Mouse (Mus musculus) ES-E14 (cell line): Measurements from ENCODE around the gene Cpa4. TPM values are rescaled to one million over a fixed set of nuclear protein-coding genes. Genes with fewer than 3 reads are reported as not detected.

ENCODE experiments used
- DNase-seq: peaks from one replicate; pipeline ENCODE4 v3.0.0-alpha.2; 2013; ENCODE audit warnings: low read depth, low spot score
- H3K27ac ChIP-seq: 2 replicates; pipeline ENCODE4 v1.5.1; 2012; ENCODE audit warnings: low read depth, mild to moderate bottlenecking, low read length, moderate library complexity, mixed read lengths; ENCODE audit not compliant: poor library complexity, insufficient read depth, severe bottlenecking
- H3K36me3 ChIP-seq: 2 replicates; pipeline ENCODE4 v1.6.1; 2012; ENCODE audit warnings: mild to moderate bottlenecking, low read length, moderate library complexity, mixed read lengths; ENCODE audit not compliant: control insufficient read depth, poor library complexity, insufficient read depth, severe bottlenecking
- H3K4me1 ChIP-seq, 2 experiments: fragments of 150-350 bp in 1 of 2; sonication (generic) in 1 of 2; 2 replicates each; pipeline ENCODE4 v1.6.1; 2012; ENCODE audit warnings: low read length in 2 of 2, mild to moderate bottlenecking in 1 of 2, mixed read lengths in 1 of 2; ENCODE audit not compliant: control insufficient read depth in 2 of 2, insufficient read depth in 2 of 2, poor library complexity in 1 of 2
- H3K4me3 ChIP-seq, 2 experiments: fragments of 150-350 bp in 1 of 2; sonication (generic) in 1 of 2; 2 replicates each; pipeline ENCODE4 v1.5.1; 2012; ENCODE audit warnings: low read length in 2 of 2, low read depth in 1 of 2, mild to moderate bottlenecking in 1 of 2, mixed read lengths in 1 of 2; ENCODE audit not compliant: insufficient read depth in 1 of 2, poor library complexity in 1 of 2, severe bottlenecking in 1 of 2
- H3K9ac ChIP-seq: 2 replicates; pipeline ENCODE4 v1.6.1; 2012; ENCODE audit warnings: low read depth, mild to moderate bottlenecking, low read length, mixed read lengths; ENCODE audit not compliant: poor library complexity, insufficient read depth, severe bottlenecking
- H3K9me3 ChIP-seq: fragments of 150-350 bp; sonication (generic); 2 replicates; pipeline ENCODE4 v1.6.1; 2012; ENCODE audit warnings: low read depth, mild to moderate bottlenecking, low read length; ENCODE audit not compliant: control insufficient read depth, insufficient read depth
- CHD2 ChIP-seq: IDR thresholded peaks from 2 replicates; pipeline ENCODE4 v1.6.1; 2014; ENCODE audit warnings: mild to moderate bottlenecking, low read depth, low read length, inconsistent platforms
- HCFC1 ChIP-seq: IDR thresholded peaks from 2 replicates; pipeline ENCODE4 v1.6.1; 2012; ENCODE audit warnings: low read length, inconsistent platforms, borderline replicate concordance; ENCODE audit not compliant: insufficient read depth
- MAFK ChIP-seq: IDR thresholded peaks from 2 replicates; pipeline ENCODE4 v1.6.1; 2014; ENCODE audit warnings: mild to moderate bottlenecking, low read depth, low read length, inconsistent platforms; ENCODE audit not compliant: insufficient read depth
- ZC3H11A ChIP-seq: IDR thresholded peaks from 2 replicates; pipeline ENCODE4 v1.6.1; 2012; ENCODE audit warnings: low read depth, mild to moderate bottlenecking, inconsistent platforms, low read length, borderline replicate concordance
- ZNF384 ChIP-seq: IDR thresholded peaks from 2 replicates; pipeline ENCODE4 v1.6.1; 2012; ENCODE audit warnings: low read depth, low read length, inconsistent platforms
- in situ Hi-C, 2 experiments: fragments of 600-800 bp; cut with MboI; formaldehyde crosslinking; loops; one replicate each; pipeline ENCODE4 v1.15.1; 2025; ENCODE audit warnings: low sequenced_read_pairs in 2 of 2, inconsistent platforms in 1 of 2; ENCODE audit not compliant: unreplicated experiment in 2 of 2
- total RNA-seq: library from RNA; depleted of rRNA; stranded (reverse); fragments of 300-350 nt; gene quantifications from 2 replicates; pipeline ENCODE4 v1.2.3, GENCODE M21; 2012

Gene Cpa4
- total RNA-seq, 1 experiment, result not detected

GRCm38 (mm10) chr6:30541009-30541799 is 27.0 kb upstream of the Cpa4 start, which contains the start of gene Cpa2:
Gene Cpa2, plus strand, starts transcription at chr6:30541582.
- H3K9me3 ChIP-seq, result no peaks in the 10 kb centered on the region
- H3K36me3 ChIP-seq, result no peaks in the 10 kb centered on the region
- no peak within 1 kb of the TSS for H3K4me3 ChIP-seq
- no peak within 1 kb of the TSS for H3K9ac ChIP-seq
- H3K27ac ChIP-seq, result no peak within 1 kb of the TSS
- DNase-seq, result no peak
- in situ Hi-C loops, result no loop called here
- TF ChIP-seq MAFK (no peak), CHD2 (no peak), ZC3H11A (no peak), HCFC1 (no peak), ZNF384 (no peak)
- H3K4me1 ChIP-seq, result peaks cover 1 to 3% of the 10 kb centered on the region in 2 experiments; a peak in 2 of 4 replicates

DNA sequence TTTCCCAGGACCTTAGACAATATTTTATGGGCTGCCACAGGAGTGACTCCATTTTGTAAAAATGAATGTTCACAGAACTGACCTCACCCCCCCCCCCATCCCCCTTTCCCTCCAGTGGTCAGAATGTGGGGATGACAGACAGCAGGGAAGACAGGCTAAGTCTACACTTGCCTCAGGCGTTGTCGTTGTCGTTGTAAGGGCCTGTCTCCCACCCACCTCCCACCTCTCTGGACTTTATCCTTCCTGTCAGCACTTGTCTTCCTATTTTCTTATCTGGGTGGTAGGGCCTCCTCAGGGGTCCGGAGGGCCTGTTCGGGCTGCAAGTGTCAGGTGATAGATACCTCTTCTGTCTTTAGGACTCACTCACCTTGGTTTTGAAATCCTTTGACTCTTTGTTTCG is 25.9 kb upstream of the Cpa4 start:
- Histone ChIP-seq H3K27ac (no peak overlapping the region), H3K4me3 (no peak overlapping the region), H3K9ac (no peak overlapping the region), H3K36me3 (no peaks in the 10 kb centered on the region), H3K4me1 (peaks cover 4 to 8% of the 10 kb centered on the region in 2 experiments; a peak in 3 of 4 replicates), H3K9me3 (no peaks in the 10 kb centered on the region)
- no peak for TF ChIP-seq CHD2
- TF ChIP-seq MAFK, result no peak
- no peak for TF ChIP-seq ZC3H11A
- TF ChIP-seq ZNF384, result no peak
- TF ChIP-seq HCFC1, result no peak
- in situ Hi-C loops, result no loop called here
- no peak for DNase-seq

GRCm38 (mm10) chr6:30543077-30543476 is 25.1 kb upstream of the Cpa4 start:
- Histone ChIP-seq H3K9ac (no peak overlapping the region), H3K4me3 (no peak overlapping the region), H3K36me3 (no peaks in the 10 kb centered on the region), H3K27ac (no peak overlapping the region), H3K9me3 (no peaks in the 10 kb centered on the region), H3K4me1 (peaks cover 5 to 8% of the 10 kb centered on the region in 2 experiments; a peak in 3 of 4 replicates)
- in situ Hi-C loops, result no loop called here
- TF ChIP-seq MAFK (no peak), ZNF384 (no peak), ZC3H11A (no peak), HCFC1 (no peak), CHD2 (no peak)
- DNase-seq, result no peak

DNA sequence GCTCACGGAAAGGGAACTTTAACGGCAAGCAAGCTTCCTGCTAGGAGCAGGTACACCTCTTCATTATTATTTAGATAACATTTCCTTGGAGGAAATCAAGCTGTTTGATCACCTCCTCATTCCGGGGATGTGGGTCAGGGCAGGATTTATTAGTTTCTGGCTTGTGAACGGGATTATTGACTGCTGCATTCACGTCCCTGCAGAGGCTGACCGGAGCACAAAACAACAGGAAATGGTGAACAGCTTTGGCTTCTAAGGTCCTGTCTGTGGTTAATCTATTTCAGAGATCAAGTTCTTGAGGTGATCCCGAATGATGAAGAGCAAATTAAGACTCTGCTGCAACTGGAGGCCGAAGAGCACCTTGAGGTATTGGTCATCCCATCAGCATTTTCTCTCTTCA is 24.3 kb upstream of the Cpa4 start:
- no peak overlapping the region for H3K27ac ChIP-seq
- no peak overlapping the region for H3K9ac ChIP-seq
- H3K36me3 ChIP-seq, result no peaks in the 10 kb centered on the region
- in situ Hi-C loops, result no loop called here
- TF ChIP-seq CHD2 (no peak), ZC3H11A (no peak), MAFK (no peak), ZNF384 (no peak), HCFC1 (no peak)
- no peak for DNase-seq
- H3K4me3 ChIP-seq, result no peak overlapping the region
- H3K4me1 ChIP-seq, result peaks cover 5 to 8% of the 10 kb centered on the region in 2 experiments; a peak in 3 of 4 replicates
- no peaks in the 10 kb centered on the region for H3K9me3 ChIP-seq

GRCm38 (mm10) chr6:30545689-30546088 is 22.5 kb upstream of the Cpa4 start:
- Histone ChIP-seq H3K27ac (no peak overlapping the region), H3K4me3 (no peak overlapping the region), H3K36me3 (no peaks in the 10 kb centered on the region), H3K9ac (no peak overlapping the region), H3K9me3 (no peaks in the 10 kb centered on the region), H3K4me1 (peaks cover 7 to 10% of the 10 kb centered on the region in 2 experiments; a peak in 3 of 4 replicates)
- no peak for TF ChIP-seq ZC3H11A
- TF ChIP-seq MAFK, result no peak
- TF ChIP-seq CHD2, result no peak
- no peak for TF ChIP-seq HCFC1
- no peak for TF ChIP-seq ZNF384
- in situ Hi-C loops, result no loop called here
- no peak for DNase-seq
